Mouse (Mus musculus): ENCODE results near the gene Trp53inp2.

Trp53inp2 gene

DNA sequence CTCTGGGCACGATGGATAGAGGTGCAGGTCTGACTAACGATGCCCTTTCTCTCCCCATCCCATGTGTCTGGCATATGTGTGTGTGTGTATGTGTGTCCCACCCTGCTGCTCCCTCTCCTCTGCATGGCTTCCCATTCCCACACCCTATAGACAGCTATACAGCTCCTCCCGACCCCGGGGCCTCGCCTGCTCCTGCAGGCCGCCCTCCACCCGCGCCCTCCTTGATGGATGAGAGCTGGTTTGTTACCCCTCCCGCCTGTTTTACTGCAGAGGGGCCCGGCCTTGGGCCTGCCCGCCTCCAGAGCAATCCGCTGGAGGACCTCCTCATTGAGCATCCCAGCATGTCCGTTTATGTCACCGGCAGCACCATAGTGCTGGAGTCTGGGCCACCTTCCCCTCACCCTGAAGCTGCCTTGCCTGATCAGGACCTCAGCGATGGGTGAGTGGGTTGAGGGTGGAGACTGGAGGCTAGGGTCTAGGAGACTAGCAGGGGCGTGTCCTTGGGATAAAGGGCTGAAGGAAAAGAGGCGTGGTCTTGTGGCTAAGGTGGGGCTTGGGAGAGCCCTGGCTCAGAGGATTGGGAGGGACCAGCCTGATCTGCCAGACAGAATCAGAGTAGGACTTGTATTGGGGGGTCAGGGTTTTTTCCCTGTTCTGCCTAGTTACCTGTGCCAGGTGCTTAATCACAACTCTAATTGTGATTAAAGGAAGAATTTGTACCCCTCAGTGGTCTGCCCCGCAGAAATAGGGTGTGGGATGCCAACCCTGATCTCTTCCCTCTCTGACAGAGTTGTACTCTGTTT lies 5.1 kb downstream of the Trp53inp2 start:
- DNase-seq = peak; percentile 7

DNA sequence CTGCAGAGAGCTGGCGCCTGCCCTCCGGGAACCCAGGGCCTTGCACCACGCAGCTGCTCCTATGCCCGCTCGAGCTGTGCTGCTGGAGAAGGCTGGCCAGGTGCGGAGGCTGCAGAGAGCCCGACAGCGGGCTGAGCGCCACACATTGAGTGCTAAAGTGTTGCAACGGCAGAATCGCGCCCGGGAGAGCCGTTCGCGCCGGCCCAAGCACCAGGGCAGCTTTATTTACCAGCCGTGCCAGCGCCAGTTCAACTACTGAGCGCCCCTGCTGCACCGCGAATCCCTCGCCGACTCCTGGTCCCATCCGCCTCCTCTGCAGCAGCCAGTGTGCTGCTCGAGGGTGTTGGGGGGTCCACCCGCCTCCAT lies 5.7 kb downstream of the Trp53inp2 start:
- peak; percentile 19 for DNase-seq

DNA sequence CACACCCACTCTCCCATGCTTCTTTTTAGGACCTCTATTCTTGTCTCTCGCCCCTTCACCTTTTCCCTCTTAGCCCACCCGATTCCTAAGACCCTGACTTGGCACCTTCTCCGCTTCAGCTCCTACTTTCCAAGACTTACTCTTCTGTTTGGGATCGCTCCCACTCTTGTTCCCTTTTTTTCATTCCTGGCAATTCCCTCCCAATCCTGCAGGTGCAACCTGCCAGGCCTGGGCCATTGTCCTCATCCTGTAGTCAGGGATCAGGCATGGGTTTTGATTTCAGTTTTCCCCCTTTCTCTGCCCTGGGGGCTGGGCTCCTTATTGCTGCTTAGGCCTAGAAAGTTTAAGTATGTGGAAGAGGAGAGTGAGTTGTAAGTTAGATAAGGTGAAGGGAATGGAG lies 6.2 kb downstream of the Trp53inp2 start:
- no peak for DNase-seq

DNA sequence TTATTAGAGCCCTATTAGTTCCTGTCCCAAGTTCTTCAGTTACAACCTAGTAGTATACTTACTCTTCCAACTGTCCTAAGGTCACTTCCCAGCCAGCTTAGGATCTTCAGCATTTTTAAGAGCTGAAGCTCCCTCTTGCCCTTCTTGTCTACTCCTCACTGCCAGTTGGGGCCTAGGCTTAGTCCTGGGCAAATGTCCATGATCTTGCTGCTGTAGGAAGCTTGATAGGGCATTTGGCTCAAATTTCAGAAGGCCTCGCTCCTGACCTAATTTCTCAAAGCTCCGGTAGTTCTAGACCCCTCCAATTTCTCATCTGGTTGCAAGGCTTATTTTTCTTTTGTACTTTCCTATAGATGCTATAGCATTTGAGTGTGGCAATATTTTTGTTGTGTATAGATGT lies 7.7 kb downstream of the Trp53inp2 start:
- DNase-seq = no peak

DNA sequence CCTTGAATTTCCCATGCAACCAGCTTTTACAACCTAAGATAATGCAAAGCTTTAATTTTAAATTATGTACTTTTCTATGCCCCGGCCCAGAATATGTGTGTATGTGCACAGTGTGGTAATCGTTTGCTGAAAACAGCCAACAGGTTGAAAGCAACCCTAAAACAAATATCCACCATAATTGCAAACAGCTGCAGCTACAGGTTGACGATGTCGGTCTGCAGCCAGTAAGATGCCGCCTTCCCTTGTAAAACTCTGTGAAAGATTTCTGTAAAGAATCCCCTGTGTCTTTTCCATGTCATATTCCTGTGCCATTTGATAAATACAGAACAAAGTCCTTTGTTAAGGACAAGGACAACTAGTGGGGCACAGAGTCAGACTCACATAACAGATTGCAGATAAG lies 13.7 kb downstream of the Trp53inp2 start:
- DNase-seq = no peak

DNA sequence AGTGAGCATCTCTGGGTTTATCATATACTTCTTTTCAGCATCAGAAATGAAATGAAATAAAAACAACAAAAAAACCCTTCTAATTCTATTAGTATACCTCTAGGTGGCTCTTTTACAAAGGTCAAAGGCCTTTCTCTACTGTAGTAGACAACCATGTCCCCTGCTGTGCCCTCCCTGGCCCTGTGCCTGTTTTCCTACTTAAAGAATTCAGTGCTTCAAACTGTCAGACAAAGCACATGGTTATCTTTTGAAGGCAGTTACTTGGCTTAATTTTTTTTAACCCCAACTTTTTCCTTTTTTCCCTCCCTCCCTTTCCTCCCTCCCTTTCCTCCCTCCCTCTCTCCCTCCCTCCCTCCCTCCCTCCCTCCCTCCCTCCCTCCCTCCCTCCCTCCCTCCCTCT lies 19.4 kb downstream of the Trp53inp2 start:
- no peak for DNase-seq

DNA sequence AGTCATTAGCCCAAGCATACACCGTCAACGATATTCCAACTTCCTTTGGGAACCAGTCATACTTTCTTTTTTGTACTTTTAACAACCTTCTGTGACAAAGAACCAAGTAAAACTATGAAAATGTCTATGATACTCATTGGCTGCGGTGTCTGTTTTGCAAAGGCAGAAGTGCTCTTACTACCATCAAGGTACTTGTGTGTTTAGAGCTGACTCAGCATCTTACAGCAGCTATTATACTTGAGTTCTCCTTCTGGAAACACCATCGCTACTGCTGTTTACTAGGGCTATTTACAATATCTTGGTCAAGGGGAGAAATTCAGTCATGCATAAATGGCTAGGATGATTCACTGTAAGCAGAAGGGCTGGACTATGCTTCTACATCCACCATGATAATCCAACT lies 21.1 kb downstream of the Trp53inp2 start:
- DNase-seq = no peak

DNA sequence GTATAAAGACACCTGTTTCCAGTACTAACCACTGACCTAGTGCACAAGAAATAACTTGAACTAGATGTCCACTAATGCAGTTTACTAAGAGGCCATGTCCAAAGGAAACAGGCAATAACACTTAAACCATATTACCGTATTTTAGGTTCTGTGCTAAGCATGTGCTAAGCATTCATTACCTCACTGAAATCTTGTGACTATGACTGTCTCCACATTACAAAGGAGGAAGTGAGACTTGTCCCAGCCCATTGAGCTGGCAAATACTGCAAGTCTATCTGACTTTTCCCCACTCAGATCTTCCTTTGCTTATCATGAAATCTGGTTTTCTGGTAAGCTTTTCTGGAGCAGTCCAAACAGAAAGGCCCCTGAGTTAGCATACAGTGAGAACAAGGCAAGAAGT lies 23.8 kb downstream of the Trp53inp2 start:
- no peak for DNase-seq

DNA sequence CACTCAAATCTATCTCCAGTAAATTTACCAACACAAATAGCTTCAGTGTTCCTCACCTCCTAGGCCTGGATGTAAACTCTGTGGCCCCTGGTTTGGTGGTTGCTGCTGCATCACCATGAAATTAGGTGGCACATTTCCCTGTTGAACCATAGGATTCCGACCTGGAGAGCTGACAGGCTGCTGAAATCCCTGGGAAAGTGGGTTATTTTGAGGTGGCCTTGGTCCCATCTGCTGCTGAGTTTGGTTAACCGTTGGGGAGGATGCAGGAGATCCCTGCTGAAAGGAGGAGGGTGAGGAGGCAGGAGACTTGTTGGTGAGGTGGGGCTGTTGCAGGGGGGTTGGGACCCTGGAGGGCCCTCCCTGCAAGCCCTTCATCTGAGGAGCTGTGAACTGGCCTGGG lies 40.1 kb downstream of the Trp53inp2 start:
- no peak for DNase-seq

DNA sequence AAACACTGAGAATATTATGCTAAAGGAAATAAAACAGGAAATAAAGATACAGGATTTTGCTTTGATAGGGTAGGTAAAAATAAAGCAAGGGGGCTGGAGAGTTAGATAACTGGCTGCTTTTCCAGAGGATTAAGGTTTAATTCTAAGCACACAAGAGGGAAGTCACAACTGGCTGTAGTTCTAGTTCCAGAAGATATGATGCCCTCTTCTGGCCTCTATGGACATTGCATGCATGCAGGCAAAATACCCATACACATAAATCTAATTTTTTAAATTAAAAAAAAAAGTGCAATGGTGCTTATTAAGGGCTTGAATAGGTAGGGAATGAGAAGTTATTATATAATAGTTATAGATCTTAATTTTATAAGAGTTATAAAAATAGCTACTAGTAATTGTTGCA lies 55.6 kb downstream of the Trp53inp2 start:
- no peak for DNase-seq
